Mouse (Mus musculus): ENCODE results near the gene Cox4i2. TPM values are rescaled to one million over a fixed set of nuclear protein-coding genes. Genes with fewer than 3 reads are reported as not detected.
A peak's percentile ranks its signal among the peaks of the same experiment; 100 is the strongest.

Cox4i2 gene
- polyA plus RNA-seq, 1 experiment, result 1.1 TPM

DNA sequence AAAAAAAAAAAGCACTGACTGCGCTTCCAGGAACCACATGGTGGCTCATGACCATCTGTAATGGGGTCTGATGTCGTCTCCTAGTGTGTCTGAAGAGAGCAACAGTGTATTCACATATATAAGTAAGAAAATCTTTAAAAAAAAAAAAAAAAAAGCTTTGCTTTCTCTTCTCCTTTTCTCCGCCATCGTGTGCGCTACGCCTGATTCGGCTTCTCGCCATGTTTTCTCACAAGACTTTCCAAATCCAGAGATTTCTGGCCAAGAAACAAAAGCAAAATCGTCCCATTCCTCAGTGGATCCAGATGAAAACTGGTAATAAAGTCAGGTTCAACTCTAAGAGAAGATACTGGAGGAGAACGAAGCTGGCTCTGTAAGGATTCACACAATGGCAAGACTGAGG is 48.3 kb downstream of the Cox4i2 start:
- Histone ChIP-seq H3K9ac (ENCODE audit: low read depth, poor library complexity, severe bottlenecking) (no peak overlapping the region; the same call in 1 of the 2 replicates), H3K4me3 (ENCODE audit: low read depth, low read length) (no peak overlapping the region), H3K36me3 (ENCODE audit: control insufficient read depth, insufficient read depth, low read length, poor library complexity, severe bottlenecking) (no peaks in the 10 kb centered on the region), H3K4me1 (ENCODE audit: control insufficient read depth, insufficient read depth, low read length) (peaks cover 7% of the 10 kb centered on the region), H3K9me3 (replicated peaks; ENCODE audit: control insufficient read depth, insufficient read depth, low read length, poor library complexity, severe bottlenecking) (no peaks in the 10 kb centered on the region), H3K27ac (ENCODE audit: insufficient read depth, low read length) (0 out of 2 replicates have a peak overlapping the region, but pooled peaks have one; percentile 41), H3K27me3 (ENCODE audit: control insufficient read depth, insufficient read depth, low read length, poor library complexity, severe bottlenecking) (no peaks in the 10 kb centered on the region)
- TF ChIP-seq CTCF (IDR thresholded peaks at IDR 0.05; ENCODE audit: low read depth, low read length) (no peak), EP300 (IDR thresholded peaks at IDR 0.05; ENCODE audit: insufficient read depth, low read depth, low read length) (no peak), POLR2A (IDR thresholded peaks at IDR 0.05; ENCODE audit: insufficient read depth, low read length) (no peak)

DNA sequence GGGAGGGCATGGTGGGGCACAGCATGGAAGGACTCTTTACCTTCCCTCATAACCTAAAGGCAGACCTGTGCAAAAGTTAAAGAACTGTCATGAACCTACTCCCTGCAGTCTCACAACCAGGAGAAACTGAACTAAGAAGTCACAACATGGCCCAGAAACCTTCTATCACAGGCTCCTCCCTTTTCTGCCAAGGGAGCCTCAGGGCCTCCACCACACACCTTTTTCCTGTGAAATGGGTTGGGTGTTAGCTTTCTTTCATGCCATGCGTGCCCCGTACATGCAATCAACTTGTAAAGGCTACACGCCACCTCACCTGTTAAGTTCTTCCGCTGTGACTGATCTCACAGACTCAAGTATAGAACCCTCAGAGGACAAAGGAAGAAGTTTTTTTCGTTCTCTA is 49.1 kb downstream of the Cox4i2 start:
- no peak overlapping the region for H3K9ac ChIP-seq (ENCODE audit: low read depth, poor library complexity, severe bottlenecking)
- no peaks in the 10 kb centered on the region for H3K27me3 ChIP-seq (ENCODE audit: control insufficient read depth, insufficient read depth, low read length, poor library complexity, severe bottlenecking)
- TF ChIP-seq EP300 (IDR thresholded peaks at IDR 0.05; ENCODE audit: insufficient read depth, low read depth, low read length), result no peak
- H3K4me1 ChIP-seq (ENCODE audit: control insufficient read depth, insufficient read depth, low read length), result peaks cover 7% of the 10 kb centered on the region
- no peaks in the 10 kb centered on the region for H3K9me3 ChIP-seq (replicated peaks; ENCODE audit: control insufficient read depth, insufficient read depth, low read length, poor library complexity, severe bottlenecking)
- H3K36me3 ChIP-seq (ENCODE audit: control insufficient read depth, insufficient read depth, low read length, poor library complexity, severe bottlenecking), result no peaks in the 10 kb centered on the region
- peak overlapping the region; percentile 44 for H3K27ac ChIP-seq (ENCODE audit: insufficient read depth, low read length)
- H3K4me3 ChIP-seq (ENCODE audit: low read depth, low read length), result no peak overlapping the region

- Histone ChIP-seq H3K4me3 (ENCODE audit: low read depth, low read length) (peak overlapping the region; percentile 16; the same call in 1 of the 2 replicates), H3K4me1 (ENCODE audit: control insufficient read depth, insufficient read depth, low read length) (peaks cover 7% of the 10 kb centered on the region), H3K9ac (ENCODE audit: low read depth, poor library complexity, severe bottlenecking) (0 out of 2 replicates have a peak overlapping the region, but pooled peaks have one; percentile 27), H3K9me3 (replicated peaks; ENCODE audit: control insufficient read depth, insufficient read depth, low read length, poor library complexity, severe bottlenecking) (no peaks in the 10 kb centered on the region), H3K27ac (ENCODE audit: insufficient read depth, low read length) (peak overlapping the region; percentile 88), H3K36me3 (ENCODE audit: control insufficient read depth, insufficient read depth, low read length, poor library complexity, severe bottlenecking) (peaks cover 3% of the 10 kb centered on the region; the same call in 1 of the 2 replicates), H3K27me3 (ENCODE audit: control insufficient read depth, insufficient read depth, low read length, poor library complexity, severe bottlenecking) (no peaks in the 10 kb centered on the region)
- peak; percentile 96 for TF ChIP-seq EP300 (IDR thresholded peaks at IDR 0.05; ENCODE audit: insufficient read depth, low read depth, low read length)
- TF ChIP-seq POLR2A (IDR thresholded peaks at IDR 0.05; ENCODE audit: insufficient read depth, low read length), result no peak
Measured at GRCm38 (mm10) chr2:152804408-152805110, 50.6 kb downstream of the Cox4i2 start.

- Histone ChIP-seq H3K4me3 (ENCODE audit: low read depth, low read length) (0 out of 2 replicates have a peak overlapping the region, but pooled peaks have one; percentile 7), H3K36me3 (ENCODE audit: control insufficient read depth, insufficient read depth, low read length, poor library complexity, severe bottlenecking) (peaks cover 3% of the 10 kb centered on the region; the same call in 1 of the 2 replicates), H3K27ac (ENCODE audit: insufficient read depth, low read length) (peak overlapping the region; percentile 88), H3K27me3 (ENCODE audit: control insufficient read depth, insufficient read depth, low read length, poor library complexity, severe bottlenecking) (no peaks in the 10 kb centered on the region), H3K4me1 (ENCODE audit: control insufficient read depth, insufficient read depth, low read length) (peaks cover 7% of the 10 kb centered on the region), H3K9me3 (replicated peaks; ENCODE audit: control insufficient read depth, insufficient read depth, low read length, poor library complexity, severe bottlenecking) (no peaks in the 10 kb centered on the region), H3K9ac (ENCODE audit: low read depth, poor library complexity, severe bottlenecking) (0 out of 2 replicates have a peak overlapping the region, but pooled peaks have one; percentile 27)
- TF ChIP-seq EP300 (IDR thresholded peaks at IDR 0.05; ENCODE audit: insufficient read depth, low read depth, low read length), result no peak
- TF ChIP-seq CTCF (IDR thresholded peaks at IDR 0.05; ENCODE audit: low read depth, low read length), result no peak
- no peak for TF ChIP-seq POLR2A (IDR thresholded peaks at IDR 0.05; ENCODE audit: insufficient read depth, low read length)
Measured at GRCm38 (mm10) chr2:152805111-152805490, 51.1 kb downstream of the Cox4i2 start.

DNA sequence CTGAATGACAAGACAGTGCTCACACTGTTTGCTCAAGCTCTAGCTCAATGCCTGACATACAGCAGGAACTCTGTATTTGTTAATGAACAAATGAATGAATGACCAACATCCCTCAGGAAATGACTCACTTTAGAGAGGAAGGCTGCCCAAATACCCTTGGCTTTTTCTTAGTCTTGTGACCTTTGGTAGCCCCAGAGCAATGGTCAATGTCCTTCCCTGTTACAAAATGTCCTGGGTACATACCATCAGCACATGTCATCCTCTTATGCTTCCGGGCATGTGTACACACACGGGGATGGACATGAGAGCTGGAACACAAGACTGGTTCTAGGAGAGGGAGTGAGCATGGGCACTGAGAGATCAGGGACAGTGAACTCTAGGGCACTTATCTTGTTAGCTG is 52.1 kb downstream of the Cox4i2 start:
- Histone ChIP-seq H3K4me1 (ENCODE audit: control insufficient read depth, insufficient read depth, low read length) (peaks cover 9% of the 10 kb centered on the region), H3K27me3 (ENCODE audit: control insufficient read depth, insufficient read depth, low read length, poor library complexity, severe bottlenecking) (no peaks in the 10 kb centered on the region), H3K9me3 (replicated peaks; ENCODE audit: control insufficient read depth, insufficient read depth, low read length, poor library complexity, severe bottlenecking) (no peaks in the 10 kb centered on the region), H3K9ac (ENCODE audit: low read depth, poor library complexity, severe bottlenecking) (peak overlapping the region; percentile 47; the same call in 1 of the 2 replicates), H3K4me3 (ENCODE audit: low read depth, low read length) (no peak overlapping the region), H3K27ac (ENCODE audit: insufficient read depth, low read length) (peak overlapping the region; percentile 88), H3K36me3 (ENCODE audit: control insufficient read depth, insufficient read depth, low read length, poor library complexity, severe bottlenecking) (peaks cover 3% of the 10 kb centered on the region; the same call in 1 of the 2 replicates)
- TF ChIP-seq CTCF (IDR thresholded peaks at IDR 0.05; ENCODE audit: low read depth, low read length) (no peak), POLR2A (IDR thresholded peaks at IDR 0.05; ENCODE audit: insufficient read depth, low read length) (no peak), EP300 (IDR thresholded peaks at IDR 0.05; ENCODE audit: insufficient read depth, low read depth, low read length) (no peak)

- Histone ChIP-seq H3K4me3 (ENCODE audit: low read depth, low read length) (no peak overlapping the region), H3K9ac (ENCODE audit: low read depth, poor library complexity, severe bottlenecking) (no peak overlapping the region), H3K4me1 (ENCODE audit: control insufficient read depth, insufficient read depth, low read length) (peaks cover 12% of the 10 kb centered on the region), H3K36me3 (ENCODE audit: control insufficient read depth, insufficient read depth, low read length, poor library complexity, severe bottlenecking) (peaks cover 3% of the 10 kb centered on the region; the same call in 1 of the 2 replicates), H3K9me3 (replicated peaks; ENCODE audit: control insufficient read depth, insufficient read depth, low read length, poor library complexity, severe bottlenecking) (no peaks in the 10 kb centered on the region), H3K27me3 (ENCODE audit: control insufficient read depth, insufficient read depth, low read length, poor library complexity, severe bottlenecking) (no peaks in the 10 kb centered on the region), H3K27ac (ENCODE audit: insufficient read depth, low read length) (peak overlapping the region; percentile 6; the same call in 1 of the 2 replicates)
- TF ChIP-seq CTCF (IDR thresholded peaks at IDR 0.05; ENCODE audit: low read depth, low read length), result no peak
- TF ChIP-seq EP300 (IDR thresholded peaks at IDR 0.05; ENCODE audit: insufficient read depth, low read depth, low read length), result no peak
- no peak for TF ChIP-seq POLR2A (IDR thresholded peaks at IDR 0.05; ENCODE audit: insufficient read depth, low read length)
Measured at GRCm38 (mm10) chr2:152808178-152808577, 54.2 kb downstream of the Cox4i2 start.
